Mouse (Mus musculus) kidney, embryonic 14.5 days (tissue): ENCODE data around the gene Wbp1l. TPM values are rescaled to one million over a fixed set of nuclear protein-coding genes. Genes with fewer than 3 reads are reported as not detected.

Experiments
- ATAC-seq: fragments of 200-750 bp; cut with Nextera tagmentation; 2 replicates; pipeline ENCODE4 v1.8.0; 2017; ENCODE audit warnings: moderate number of reproducible peaks, mild to moderate bottlenecking, moderate TSS enrichment, moderate library complexity; ENCODE audit not compliant: low FRiP score, low TSS enrichment
- H3K27ac ChIP-seq: fragments of 300-500 bp; sonication (generic); 2 replicates; pipeline ENCODE4 v1.5.1; 2014; ENCODE audit warnings: low read depth, mild to moderate bottlenecking, low read length, moderate library complexity, mixed read lengths
- H3K27me3 ChIP-seq: fragments of 300-500 bp; sonication (generic); 2 replicates; pipeline ENCODE4 v1.6.1; 2014; ENCODE audit warnings: mild to moderate bottlenecking, low read length; ENCODE audit not compliant: control insufficient read depth, insufficient read depth
- H3K36me3 ChIP-seq: fragments of 300-500 bp; sonication (generic); 2 replicates; pipeline ENCODE4 v1.6.1; 2014; ENCODE audit warnings: low read length, mixed read lengths; ENCODE audit not compliant: control insufficient read depth, insufficient read depth
- H3K4me1 ChIP-seq: fragments of 300-500 bp; sonication (generic); 2 replicates; pipeline ENCODE4 v1.6.1; 2014; ENCODE audit warnings: low read length, mixed read lengths; ENCODE audit not compliant: control insufficient read depth, insufficient read depth
- H3K4me2 ChIP-seq: fragments of 300-500 bp; sonication (generic); replicated peaks from 2 replicates; pipeline ENCODE4 v1.6.1; 2014; ENCODE audit warnings: low read depth, mild to moderate bottlenecking, low read length
- H3K4me3 ChIP-seq: fragments of 300-500 bp; sonication (generic); 2 replicates; pipeline ENCODE4 v1.5.1; 2014; ENCODE audit warnings: mild to moderate bottlenecking, low read length
- H3K9ac ChIP-seq: fragments of 300-500 bp; sonication (generic); 2 replicates; pipeline ENCODE4 v1.6.1; 2014; ENCODE audit warnings: low read depth, mild to moderate bottlenecking, low read length, moderate library complexity
- H3K9me3 ChIP-seq: fragments of 300-500 bp; sonication (generic); 2 replicates; pipeline ENCODE4 v1.6.1; 2016; ENCODE audit warnings: low read length; ENCODE audit not compliant: control insufficient read depth
- WGBS: fragments of 180-500 bp; shearing (Covaris S2); extraction: QIAGEN DNeasy Blood & Tissue Kit; methylation state at CpG from one replicate; pipeline ENCODE4 v1.1.7; 2014; 5-methylcytosine and 5-hydroxymethylcytosine counted together
- polyA plus RNA-seq: library from polyadenylated mRNA; unstranded; fragments of >200 nt; fragmentation: Nextera tagmentation; extraction: Ambion mirVana; gene quantifications from 2 replicates; pipeline ENCODE4 v1.2.1, GENCODE M21; 2014

Gene Wbp1l
- polyA plus RNA-seq, 1 experiment from 2014 or later = 46.1 TPM

DNA sequence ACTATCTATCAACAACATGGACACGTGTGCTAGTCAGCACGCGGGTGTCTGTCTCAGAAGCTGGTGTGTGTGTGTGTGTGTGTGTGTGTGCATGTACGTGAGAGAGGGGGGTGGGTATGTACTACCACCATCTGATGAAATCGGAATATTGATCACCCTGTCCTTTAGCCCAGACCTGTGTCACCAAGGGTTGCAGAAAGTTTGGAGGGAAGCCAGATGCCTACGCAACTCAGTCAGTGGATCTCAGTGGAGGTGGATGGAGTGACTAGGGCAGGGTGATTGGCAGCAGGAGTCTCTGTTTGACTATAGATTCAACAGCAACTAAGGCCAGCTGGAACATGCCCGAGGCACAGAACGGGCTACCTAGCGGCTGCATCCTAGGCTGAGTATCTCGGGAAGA, 69.4 kb downstream of the Wbp1l start:
- 86% methylated on average over 10 of the region's 10 CpGs for WGBS
- no peaks in the 10 kb centered on the region for H3K36me3 ChIP-seq

DNA sequence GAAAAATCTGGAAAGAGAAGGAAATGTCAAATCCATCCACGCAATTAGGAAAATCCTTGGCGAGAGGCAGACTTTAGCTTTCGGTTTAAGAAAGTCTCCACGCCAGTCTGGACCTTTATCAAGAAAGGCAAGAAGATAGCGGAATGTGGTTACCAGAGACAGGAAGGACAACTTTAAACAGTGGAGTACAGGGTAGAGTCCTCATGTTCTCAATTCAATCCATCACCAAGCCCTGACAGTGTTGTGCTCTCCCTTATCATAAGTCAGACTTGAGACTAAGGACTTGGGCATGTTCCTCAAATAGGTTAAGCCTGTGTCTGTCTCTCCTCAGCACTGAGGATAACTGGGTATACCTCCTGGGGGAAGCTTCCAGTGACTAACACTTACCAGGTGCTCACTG, 70.9 kb downstream of the Wbp1l start:
- WGBS = 92% methylated on average over 5 of the region's 5 CpGs

More for the DNA sequence above, 69.4 kb downstream of the Wbp1l start:
- Histone ChIP-seq H3K27me3 (no peaks in the 10 kb centered on the region), H3K9ac (no peak overlapping the region), H3K4me2 (no peak overlapping the region), H3K27ac (no peak overlapping the region), H3K4me3 (no peak overlapping the region), H3K9me3 (no peaks in the 10 kb centered on the region), H3K4me1 (no peaks in the 10 kb centered on the region)
- ATAC-seq = no peak

DNA sequence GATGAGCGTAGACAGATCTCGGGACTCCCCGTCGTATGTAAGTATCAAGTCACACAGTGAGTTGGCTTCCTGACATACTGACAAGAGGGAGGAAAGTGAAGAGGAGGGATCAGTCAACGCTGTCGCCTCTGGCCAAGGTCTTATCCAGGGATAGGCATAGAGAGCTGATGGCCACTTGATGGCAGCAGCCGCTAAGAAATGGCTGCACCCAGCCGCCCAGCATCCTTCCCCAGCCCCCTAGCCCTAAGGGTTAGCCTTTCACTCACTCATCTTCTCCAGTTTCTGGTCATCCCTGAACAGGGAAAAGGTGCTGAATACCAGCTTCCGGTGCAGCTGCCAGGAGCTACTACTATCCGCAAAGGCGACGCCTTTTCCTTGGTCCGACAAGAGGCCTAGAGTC, 71.8 kb downstream of the Wbp1l start:
- no peak overlapping the region for H3K4me3 ChIP-seq
- H3K9ac ChIP-seq = no peak overlapping the region
- no peak overlapping the region for H3K4me2 ChIP-seq
- no peaks in the 10 kb centered on the region for H3K4me1 ChIP-seq
- 25% methylated on average over 13 of the region's 13 CpGs for whole genome bisulfite sequencing
- no peaks in the 10 kb centered on the region for H3K36me3 ChIP-seq
- no peak overlapping the region for H3K27ac ChIP-seq
- no peaks in the 10 kb centered on the region for H3K9me3 ChIP-seq
- H3K27me3 ChIP-seq = no peaks in the 10 kb centered on the region
- peak; percentile 89 for ATAC-seq

More for the DNA sequence above, 70.9 kb downstream of the Wbp1l start:
- no peak for ATAC-seq
- Histone ChIP-seq H3K36me3 (no peaks in the 10 kb centered on the region), H3K9ac (no peak overlapping the region), H3K27ac (no peak overlapping the region), H3K4me1 (no peaks in the 10 kb centered on the region), H3K4me2 (no peak overlapping the region), H3K4me3 (no peak overlapping the region), H3K27me3 (no peaks in the 10 kb centered on the region), H3K9me3 (no peaks in the 10 kb centered on the region)

DNA sequence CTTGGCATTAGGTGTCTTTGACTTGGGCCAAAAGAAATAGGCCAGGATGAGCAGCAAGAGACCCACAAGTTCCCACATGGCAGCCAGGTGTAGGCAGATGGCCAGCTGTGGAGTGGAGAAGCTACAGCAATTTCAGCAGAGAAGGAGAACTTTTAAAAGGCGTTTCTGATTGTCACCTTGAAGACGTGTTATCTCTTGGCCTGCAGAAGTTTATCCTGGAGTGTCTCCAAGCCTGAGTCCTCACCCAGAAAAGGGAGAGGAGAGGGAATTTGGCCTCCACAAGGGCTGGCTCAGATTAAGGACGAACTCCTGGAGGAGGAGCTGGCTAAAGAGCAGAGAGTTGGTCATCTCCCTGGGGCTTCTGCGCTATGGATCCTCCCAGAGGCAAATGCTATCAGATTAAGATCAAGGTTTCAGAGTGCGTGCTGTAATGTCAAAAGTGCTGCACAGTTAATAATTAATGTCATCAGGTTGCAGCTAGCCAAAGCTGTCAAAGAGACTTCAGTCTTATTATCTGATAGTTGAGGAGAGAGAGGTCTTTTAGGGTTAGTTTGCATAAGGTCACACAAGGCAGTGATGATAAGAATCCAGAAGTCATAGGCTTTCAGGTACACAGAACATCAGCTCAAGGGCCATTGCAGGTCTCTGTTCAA, 74.0 kb downstream of the Wbp1l start, which contains the start of gene Cyp17a1:
Gene Cyp17a1, minus strand, starts transcription at position 407 of the 653 bp plus-strand sequence.
- 47% methylated on average over 5 of the region's 5 CpGs for WGBS
- H3K27me3 ChIP-seq = no peaks in the 10 kb centered on the region
- H3K4me2 ChIP-seq = no peak within 1 kb of the TSS
- no peak for ATAC-seq
- H3K4me3 ChIP-seq = no peak within 1 kb of the TSS
- no peaks in the 10 kb centered on the region for H3K9me3 ChIP-seq
- no peaks in the 10 kb centered on the region for H3K4me1 ChIP-seq
- H3K9ac ChIP-seq = no peak within 1 kb of the TSS
- no peak within 1 kb of the TSS for H3K27ac ChIP-seq
- H3K36me3 ChIP-seq = no peaks in the 10 kb centered on the region

DNA sequence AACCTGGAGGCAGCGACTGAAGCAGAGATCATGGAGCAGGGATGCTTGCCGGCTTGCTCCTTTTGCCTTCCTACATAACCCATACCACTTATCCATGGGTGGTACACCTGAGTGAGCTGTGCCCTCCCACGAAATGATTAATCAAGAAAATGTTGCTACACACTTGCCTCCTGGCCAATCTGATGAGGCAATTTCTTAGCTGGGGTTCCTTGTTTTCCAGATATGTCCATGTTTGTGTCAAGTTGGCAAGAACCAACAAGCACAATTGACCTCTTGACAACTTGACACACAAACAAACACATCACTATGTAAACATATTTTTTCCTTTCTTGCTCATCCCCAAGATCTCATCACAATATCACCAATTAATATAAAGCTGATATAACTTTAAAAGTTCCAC, 76.8 kb downstream of the Wbp1l start:
- Histone ChIP-seq H3K9me3 (no peaks in the 10 kb centered on the region), H3K4me3 (no peak overlapping the region), H3K36me3 (no peaks in the 10 kb centered on the region), H3K27me3 (no peaks in the 10 kb centered on the region), H3K27ac (no peak overlapping the region), H3K4me2 (no peak overlapping the region), H3K9ac (no peak overlapping the region), H3K4me1 (no peaks in the 10 kb centered on the region)
- no peak for ATAC-seq
- 61% methylated on average over 3 of the region's 3 CpGs for WGBS

DNA sequence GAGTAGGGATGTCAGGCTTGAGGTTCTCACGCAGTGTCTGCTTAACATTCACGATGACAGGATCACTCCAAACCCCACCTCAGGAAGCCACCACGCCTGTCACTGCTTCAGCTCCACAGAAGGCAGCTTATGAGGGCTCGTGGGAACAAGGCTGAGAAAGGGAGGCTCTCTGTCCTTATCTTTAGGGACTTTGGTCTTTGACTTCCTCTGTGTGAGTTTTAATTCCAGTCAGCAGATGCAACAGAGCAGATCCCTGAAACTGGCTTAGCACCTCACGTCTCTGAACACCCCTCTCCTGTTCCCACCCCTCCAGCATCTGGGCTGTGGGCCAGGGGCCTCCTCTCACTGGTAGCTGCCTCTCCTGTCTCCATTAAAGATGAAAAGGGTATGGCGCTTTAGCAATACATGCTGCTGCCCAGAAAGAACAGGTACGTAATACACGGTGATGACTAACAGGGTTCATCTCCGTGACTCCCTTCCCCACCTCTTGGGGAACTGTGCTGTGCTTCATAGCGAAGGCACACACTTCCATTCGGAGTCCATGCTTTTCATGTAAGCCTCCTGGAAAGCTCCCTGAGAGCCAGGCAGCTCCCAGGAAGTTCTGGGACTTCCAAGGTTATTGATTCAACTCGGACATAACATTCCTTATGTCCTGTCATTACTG, 81.0 kb downstream of the Wbp1l start:
- no peak for ATAC-seq
- Histone ChIP-seq H3K4me3 (no peak overlapping the region), H3K4me2 (no peak overlapping the region), H3K9me3 (no peaks in the 10 kb centered on the region), H3K4me1 (no peaks in the 10 kb centered on the region), H3K9ac (no peak overlapping the region), H3K27ac (no peak overlapping the region), H3K27me3 (no peaks in the 10 kb centered on the region), H3K36me3 (no peaks in the 10 kb centered on the region)
- WGBS = 65% methylated on average over 12 of the region's 12 CpGs

DNA sequence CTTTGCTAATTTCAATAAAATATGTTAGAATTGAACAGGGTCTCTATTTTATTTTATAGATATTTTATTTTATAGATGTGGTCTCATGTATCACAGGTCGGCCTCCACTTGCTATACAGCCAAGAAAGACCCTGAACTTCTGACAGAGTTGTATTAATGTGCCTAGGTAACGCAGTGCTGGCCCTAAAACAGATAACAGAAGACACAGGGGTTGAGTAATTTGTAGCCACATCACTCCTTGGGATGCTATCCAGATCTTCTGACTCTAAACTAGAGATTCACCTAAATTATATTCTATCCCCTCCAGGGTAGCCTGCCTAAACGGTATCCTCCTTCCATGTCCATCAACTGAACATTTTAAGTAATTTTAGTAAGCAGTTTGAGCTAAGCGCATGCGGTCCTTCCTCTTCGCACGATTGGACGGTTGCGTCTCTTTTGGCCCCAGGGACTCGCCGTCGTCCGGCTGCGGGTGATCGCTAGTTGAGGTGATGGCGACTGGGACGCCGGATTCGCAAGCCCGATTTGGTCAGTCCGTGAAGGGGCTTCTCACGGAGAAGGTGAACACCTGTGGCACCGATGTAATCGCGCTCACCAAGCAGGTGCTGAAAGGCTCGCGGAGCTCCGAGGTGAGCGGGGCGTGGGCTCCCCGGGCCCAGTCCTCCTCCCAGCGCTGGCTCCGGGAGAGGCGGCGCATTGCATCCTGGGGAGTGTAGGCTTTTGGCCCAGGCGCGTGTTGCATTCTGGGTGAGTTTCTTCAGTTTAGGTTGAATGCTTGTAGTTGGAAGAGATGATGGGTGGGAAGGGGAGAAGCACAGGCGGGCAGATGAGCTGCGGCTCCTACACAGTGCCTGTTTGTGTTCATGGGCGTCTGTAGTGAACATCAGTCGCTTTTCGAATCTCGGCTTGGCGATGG, 90.8 kb downstream of the Wbp1l start, which contains the start of gene Borcs7:
Gene Borcs7, plus strand, starts transcription at position 447 of the 913 bp plus-strand sequence.
- WGBS = 3% methylated on average over 44 of the region's 44 CpGs
- H3K27ac ChIP-seq = no peak within 1 kb of the TSS; the same call in 1 of the 2 replicates

DNA sequence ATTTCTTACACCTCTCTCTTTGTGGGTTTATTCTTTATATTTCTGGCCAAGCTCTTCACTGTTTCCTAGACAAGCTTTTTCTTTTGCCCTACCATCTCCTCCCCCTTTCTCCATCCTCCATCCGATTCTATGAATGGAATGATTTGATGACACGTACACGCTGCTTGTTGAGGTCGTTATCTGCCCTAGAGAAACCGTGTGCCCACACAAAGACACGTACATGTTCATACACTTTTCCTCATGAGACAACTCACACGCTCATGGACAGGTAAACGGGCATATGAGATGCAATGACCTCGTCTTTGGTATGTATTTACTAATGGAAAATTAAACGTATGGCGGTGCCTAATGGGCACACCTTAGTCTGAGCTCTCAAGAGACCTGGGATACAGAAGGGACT, 91.5 kb downstream of the Wbp1l start:
- H3K4me3 ChIP-seq = peak overlapping the region; percentile 60
- peak overlapping the region; percentile 52 for H3K4me2 ChIP-seq
- H3K36me3 ChIP-seq = no peaks in the 10 kb centered on the region
- H3K9ac ChIP-seq = peak overlapping the region; percentile 68
- peaks cover 6% of the 10 kb centered on the region; the same call in 1 of the 2 replicates for H3K4me1 ChIP-seq
- no peak overlapping the region for H3K27ac ChIP-seq
- ATAC-seq = no peak
- WGBS = 80% methylated on average over 11 of the region's 11 CpGs
- H3K27me3 ChIP-seq = no peaks in the 10 kb centered on the region
- H3K9me3 ChIP-seq = no peaks in the 10 kb centered on the region

More for the DNA sequence above, 90.8 kb downstream of the Wbp1l start, which contains the start of gene Borcs7:
- H3K4me2 ChIP-seq = peak within 1 kb of the TSS; percentile 52
- ATAC-seq = peak; percentile 95
- no peaks in the 10 kb centered on the region for H3K9me3 ChIP-seq
- H3K27me3 ChIP-seq = no peaks in the 10 kb centered on the region
- H3K4me3 ChIP-seq = peak within 1 kb of the TSS; percentile 60
- H3K4me1 ChIP-seq = peaks cover 6% of the 10 kb centered on the region; the same call in 1 of the 2 replicates
- peak within 1 kb of the TSS; percentile 68 for H3K9ac ChIP-seq
- no peaks in the 10 kb centered on the region for H3K36me3 ChIP-seq
